Mouse (Mus musculus) liver, postnatal 0 days (tissue): Measurements from ENCODE around the gene Lrrc47.

Experiments used
- CTCF ChIP-seq: sonication (generic); IDR thresholded peaks from 2 replicates; pipeline ENCODE4 v1.5.1; 2016; ENCODE audit warnings: antibody characterized with exemption, low read depth
- EP300 ChIP-seq: IDR thresholded peaks from 2 replicates; pipeline ENCODE4 v1.6.1; 2016; ENCODE audit warnings: antibody characterized with exemption, low read depth, mild to moderate bottlenecking

GRCm38 (mm10) chr4:154010907-154011645, 455 bp upstream of the Lrrc47 start:
- TF ChIP-seq CTCF (no peak), EP300 (no peak)
